Mouse (Mus musculus) embryonic fibroblast, embryonic 13.5 days (primary cell): ENCODE results near the gene Map3k1.

Source experiments
- CTCF ChIP-seq: IDR thresholded peaks from 2 replicates; pipeline ENCODE4 v1.5.1; 2011; ENCODE audit warnings: mild to moderate bottlenecking, control low read depth, low read length, moderate library complexity, borderline replicate concordance; ENCODE audit not compliant: insufficient read depth
- POLR2A ChIP-seq: IDR thresholded peaks from 2 replicates; pipeline ENCODE4 v1.6.1; 2011; ENCODE audit warnings: low read depth, mild to moderate bottlenecking, control low read depth, low read length, moderate library complexity

DNA sequence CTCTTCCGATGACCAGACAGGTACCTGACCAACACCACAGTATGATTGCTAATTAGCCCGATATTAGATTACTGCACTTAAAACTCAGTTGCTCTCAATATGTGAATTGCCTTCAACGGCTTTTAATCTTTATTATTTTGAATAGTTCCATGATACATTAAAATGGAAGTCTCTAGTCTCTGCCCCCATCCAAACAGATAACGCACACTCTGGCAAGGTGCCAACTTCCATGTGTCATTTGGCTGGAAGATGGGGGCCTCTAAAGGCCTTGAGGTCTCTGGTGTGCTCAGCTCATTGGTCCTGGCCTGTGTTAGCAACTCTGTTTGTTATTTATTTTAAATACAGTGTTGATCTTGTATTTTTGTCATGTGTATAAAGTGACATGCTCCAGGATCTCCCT is 10.3 kb upstream of the Map3k1 start:
- TF ChIP-seq CTCF, result no peak
- no peak for TF ChIP-seq POLR2A
